Mouse (Mus musculus): ENCODE data around the gene Slc33a1.

- TF ChIP-seq CTCF (IDR thresholded peaks at IDR 0.05) (no peak), EP300 (IDR thresholded peaks at IDR 0.05; ENCODE audit: insufficient read depth, low read depth, low read length) (no peak)
Observed at GRCm38 (mm10) chr3:63975955-63976908, 11.7 kb upstream of the Slc33a1 start, which contains the start of gene Gmps.

Data from heart, adult 2 months (tissue).